Mouse (Mus musculus) MEL (cell line): ENCODE data around the gene Abcc3. TPM values are rescaled to one million over a fixed set of nuclear protein-coding genes. Genes with fewer than 3 reads are reported as not detected.

ENCODE experiments used
- DNase-seq: peaks from one replicate; pipeline ENCODE4 v3.0.0; 2011; ENCODE audit warnings: low read depth, low spot score
- H3K27ac ChIP-seq: 2 replicates; pipeline ENCODE4 v1.5.1; 2012; ENCODE audit warnings: low read depth, mild to moderate bottlenecking, control low read depth, low read length, moderate library complexity; ENCODE audit not compliant: control insufficient read depth
- H3K27me3 ChIP-seq, 2 experiments: fragments of 150-350 bp in 1 of 2; sonication (generic) in 1 of 2; 2 replicates each; pipeline ENCODE4 v1.6.1; 2012; ENCODE audit warnings: low read length in 2 of 2, mild to moderate bottlenecking in 2 of 2, improper control_type of control experiment in 1 of 2, moderate library complexity in 1 of 2; ENCODE audit not compliant: insufficient read depth in 2 of 2, control insufficient read depth in 1 of 2
- H3K36me3 ChIP-seq, 2 experiments: 2 replicates each; pipeline ENCODE4 v1.6.1; 2012 to 2014; ENCODE audit warnings: low read length in 2 of 2, improper control_type of control experiment in 1 of 2, inconsistent platforms in 1 of 2, mild to moderate bottlenecking in 1 of 2; ENCODE audit not compliant: insufficient read depth in 2 of 2, control insufficient read depth in 1 of 2
- H3K4me1 ChIP-seq, 2 experiments: fragments of 150-350 bp in 1 of 2; sonication (generic) in 1 of 2; 2 replicates each; pipeline ENCODE4 v1.6.1; 2012; ENCODE audit warnings: low read length in 2 of 2, improper control_type of control experiment in 1 of 2, mild to moderate bottlenecking in 1 of 2; ENCODE audit not compliant: insufficient read depth in 2 of 2, control insufficient read depth in 1 of 2
- H3K4me3 ChIP-seq, 2 experiments: fragments of 150-350 bp in 1 of 2; sonication (generic) in 1 of 2; 2 replicates each; pipeline ENCODE4 v1.5.1; 2012; ENCODE audit warnings: low read depth in 2 of 2, low read length in 2 of 2, mild to moderate bottlenecking in 2 of 2, moderate library complexity in 2 of 2, control low read depth in 1 of 2, improper control_type of control experiment in 1 of 2; ENCODE audit not compliant: control insufficient read depth in 1 of 2, insufficient read depth in 1 of 2
- H3K79me2 ChIP-seq: 2 replicates; pipeline ENCODE4 v1.6.1; 2012; ENCODE audit warnings: mild to moderate bottlenecking, low read length, moderate library complexity; ENCODE audit not compliant: control insufficient read depth, poor library complexity, insufficient read depth
- H3K9ac ChIP-seq: 2 replicates; pipeline ENCODE4 v1.6.1; 2012; ENCODE audit warnings: low read depth, mild to moderate bottlenecking, control low read depth, low read length, moderate library complexity; ENCODE audit not compliant: control insufficient read depth, poor library complexity, severe bottlenecking
- H3K9me3 ChIP-seq: fragments of 150-350 bp; sonication (generic); replicated peaks from 2 replicates; pipeline ENCODE4 v1.6.1; 2012; ENCODE audit warnings: mild to moderate bottlenecking, low read length, improper control_type of control experiment, moderate library complexity; ENCODE audit not compliant: insufficient read depth
- CTCF ChIP-seq, 3 experiments: IDR thresholded peaks in 2 of 3; conservative IDR thresholded peaks in 1 of 3; 2 replicates each; pipeline ENCODE4 v1.5.1; 2011 to 2012; ENCODE audit warnings: low read length in 3 of 3, low read depth in 2 of 3, mild to moderate bottlenecking in 2 of 3, improper control_type of control experiment in 1 of 3, inconsistent platforms in 1 of 3, mixed read lengths in 1 of 3, moderate library complexity in 1 of 3; ENCODE audit not compliant: control insufficient read depth in 1 of 3, insufficient read depth in 1 of 3, poor library complexity in 1 of 3, severe bottlenecking in 1 of 3
- E2F4 ChIP-seq: IDR thresholded peaks from 2 replicates; pipeline ENCODE4 v1.6.1; 2011; ENCODE audit warnings: low read depth, low read length, improper control_type of control experiment, borderline replicate concordance
- ELF1 ChIP-seq: IDR thresholded peaks from 2 replicates; pipeline ENCODE4 v1.6.1; 2014; ENCODE audit warnings: low read depth, mild to moderate bottlenecking, inconsistent platforms, low read length, improper control_type of control experiment, moderate library complexity
- ETS1 ChIP-seq: IDR thresholded peaks from 2 replicates; pipeline ENCODE4 v1.6.1; 2012; ENCODE audit warnings: low read depth, mild to moderate bottlenecking, inconsistent platforms, low read length, improper control_type of control experiment, moderate library complexity
- GABPA ChIP-seq: IDR thresholded peaks from 2 replicates; pipeline ENCODE4 v1.6.1; 2012; ENCODE audit warnings: low read depth, mild to moderate bottlenecking, inconsistent platforms, low read length, improper control_type of control experiment, moderate library complexity
- KAT2A ChIP-seq: conservative IDR thresholded peaks from 2 replicates; pipeline ENCODE4 v1.6.1; 2012; ENCODE audit warnings: low read depth, low read length, improper control_type of control experiment, inconsistent platforms
- MAFK ChIP-seq: IDR thresholded peaks from 2 replicates; pipeline ENCODE4 v1.6.1; 2011; ENCODE audit warnings: low read depth, mild to moderate bottlenecking, low read length, improper control_type of control experiment, borderline replicate concordance
- MAZ ChIP-seq: IDR thresholded peaks from 2 replicates; pipeline ENCODE4 v1.6.1; 2012; ENCODE audit warnings: low read depth, mild to moderate bottlenecking, inconsistent platforms, low read length, improper control_type of control experiment
- MYB ChIP-seq: IDR thresholded peaks from 2 replicates; pipeline ENCODE4 v1.6.1; 2011; ENCODE audit warnings: mild to moderate bottlenecking, low read depth, low read length, improper control_type of control experiment
- POLR2A ChIP-seq, 2 experiments: IDR thresholded peaks; 2 replicates each; pipeline ENCODE4 v1.6.1; 2011 to 2012; ENCODE audit warnings: low read length in 2 of 2, mild to moderate bottlenecking in 2 of 2, control low read depth in 1 of 2, improper control_type of control experiment in 1 of 2, low read depth in 1 of 2, moderate library complexity in 1 of 2; ENCODE audit not compliant: control insufficient read depth in 1 of 2, insufficient read depth in 1 of 2, poor library complexity in 1 of 2
- POLR2AphosphoS2 ChIP-seq: IDR thresholded peaks from 2 replicates; pipeline ENCODE4 v1.6.1; 2011; ENCODE audit warnings: low read length, improper control_type of control experiment
- POLR2AphosphoS5 ChIP-seq: IDR thresholded peaks from 2 replicates; pipeline ENCODE4 v1.6.1; 2012; ENCODE audit warnings: low read depth, borderline replicate concordance, mild to moderate bottlenecking, inconsistent platforms, low read length, moderate library complexity, mixed read lengths
- RAD21 ChIP-seq: IDR thresholded peaks from 2 replicates; pipeline ENCODE4 v1.6.1; 2011; ENCODE audit warnings: mild to moderate bottlenecking, low read depth, low read length, improper control_type of control experiment
- RCOR1 ChIP-seq: IDR thresholded peaks from 2 replicates; pipeline ENCODE4 v1.6.1; 2012; ENCODE audit warnings: low read depth, mild to moderate bottlenecking, inconsistent platforms, low read length, improper control_type of control experiment
- TBP ChIP-seq: IDR thresholded peaks from 2 replicates; pipeline ENCODE4 v1.8.0; 2011; ENCODE audit warnings: low read depth, low read length, improper control_type of control experiment
- USF1 ChIP-seq: IDR thresholded peaks from 2 replicates; pipeline ENCODE4 v1.6.1; 2014; ENCODE audit warnings: low read depth, mild to moderate bottlenecking, inconsistent platforms, low read length, improper control_type of control experiment, moderate library complexity
- USF2 ChIP-seq, 2 experiments: IDR thresholded peaks; 2 replicates each; pipeline ENCODE4 v1.6.1; 2011 to 2012; ENCODE audit warnings: improper control_type of control experiment in 2 of 2, low read length in 2 of 2, borderline replicate concordance in 1 of 2, inconsistent platforms in 1 of 2, low read depth in 1 of 2, mild to moderate bottlenecking in 1 of 2; ENCODE audit not compliant: insufficient read depth in 1 of 2
- ZKSCAN1 ChIP-seq: IDR thresholded peaks from 2 replicates; pipeline ENCODE4 v1.6.1; 2012; ENCODE audit warnings: low read depth, mild to moderate bottlenecking, inconsistent platforms, low read length, improper control_type of control experiment, moderate library complexity
- ZMIZ1 ChIP-seq: IDR thresholded peaks from 2 replicates; pipeline ENCODE4 v1.6.1; 2012; ENCODE audit warnings: low read depth, mild to moderate bottlenecking, inconsistent platforms, low read length, improper control_type of control experiment, moderate library complexity
- ZNF384 ChIP-seq: IDR thresholded peaks from 2 replicates; pipeline ENCODE4 v1.6.1; 2012; ENCODE audit warnings: low read depth, mild to moderate bottlenecking, inconsistent platforms, low read length, improper control_type of control experiment
- polyA plus RNA-seq, 2 experiments: library from polyadenylated mRNA; stranded (reverse) in 1 of 2; unstranded in 1 of 2; fragments of >175 nt in 1 of 2; fragments of >200 nt in 1 of 2; gene quantifications; 2 replicates each; pipeline versions ENCODE4 v1.2.1 to v1.2.4; 2012; ENCODE audit warnings: low replicate concordance in 2 of 2, low read depth in 1 of 2; ENCODE audit not compliant: insufficient read length in 2 of 2, insufficient read depth in 1 of 2, missing spikeins in 1 of 2
- total RNA-seq: library from RNA; depleted of rRNA; stranded (reverse); fragments of 300-350 nt; gene quantifications from 2 replicates; pipeline ENCODE4 v1.2.3, GENCODE M21; 2012

Gene Abcc3
- total and polyA plus RNA-seq, 3 experiments, result 0.27 to 0.29 TPM; not detected in 1

- no peaks in the 10 kb centered on the region for H3K27me3 ChIP-seq
- no peaks in the 10 kb centered on the region for H3K9me3 ChIP-seq
- H3K9ac ChIP-seq, result no peak overlapping the region
- no peaks in the 10 kb centered on the region for H3K79me2 ChIP-seq
- peaks cover 4 to 9% of the 10 kb centered on the region in 2 experiments for H3K36me3 ChIP-seq
- DNase-seq, result no peak
- H3K4me1 ChIP-seq, result peaks cover 4 to 11% of the 10 kb centered on the region in 2 experiments; a peak in 3 of 4 replicates
- TF ChIP-seq KAT2A, result no peak
- TF ChIP-seq ZKSCAN1, result no peak
- no peak for TF ChIP-seq POLR2A (IDR thresholded peaks at IDR 0.05; ENCODE audit: control insufficient read depth in 1 of 2, insufficient read depth in 1 of 2, low read depth in 1 of 2, low read length in 2 of 2, poor library complexity in 1 of 2)
- no peak for TF ChIP-seq ZNF384
- H3K27ac ChIP-seq, result no peak overlapping the region
- no peak overlapping the region for H3K4me3 ChIP-seq
Observed at GRCm38 (mm10) chr11:94338347-94338746, 54.5 kb downstream of the Abcc3 start.

DNA sequence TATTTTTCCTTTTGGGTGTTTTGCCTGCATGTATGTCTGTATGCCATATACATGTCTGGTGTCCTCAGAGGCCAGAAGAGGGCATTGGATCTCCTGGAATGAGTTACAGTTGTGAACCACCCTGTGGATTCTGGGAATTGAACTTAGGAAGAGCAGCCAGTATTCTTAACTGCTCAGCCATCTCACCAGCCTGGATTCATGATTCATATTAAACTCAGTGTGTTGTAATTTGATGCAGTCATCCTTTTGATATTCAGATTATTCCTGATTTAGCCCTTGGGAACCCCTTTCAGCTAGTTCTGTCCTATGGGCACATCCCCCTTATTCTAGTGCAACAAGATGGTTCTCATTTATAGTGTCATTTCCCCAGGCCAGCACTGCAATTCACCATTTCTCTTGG is 56.2 kb downstream of the Abcc3 start:
- Histone ChIP-seq H3K27ac (no peak overlapping the region), H3K79me2 (peaks cover 1% of the 10 kb centered on the region; the same call in 1 of the 2 replicates), H3K9ac (no peak overlapping the region), H3K4me1 (peaks cover 4 to 11% of the 10 kb centered on the region in 2 experiments; a peak in 3 of 4 replicates), H3K27me3 (no peaks in the 10 kb centered on the region), H3K9me3 (no peaks in the 10 kb centered on the region), H3K4me3 (no peak overlapping the region), H3K36me3 (peaks cover 4 to 14% of the 10 kb centered on the region in 2 experiments)
- DNase-seq, result no peak
- TF ChIP-seq E2F4, result no peak
- no peak for TF ChIP-seq MAZ
- TF ChIP-seq ELF1, result no peak
- TF ChIP-seq ETS1, result no peak
- no peak for TF ChIP-seq MAFK
- no peak for TF ChIP-seq USF1
- TF ChIP-seq CTCF (IDR thresholded peaks at IDR 0.05 in 2 of 3, conservative IDR thresholded peaks at IDR 0.05 in 1 of 3; ENCODE audit: control insufficient read depth in 1 of 3, insufficient read depth in 1 of 3, low read depth in 2 of 3, low read length in 3 of 3, poor library complexity in 1 of 3, severe bottlenecking in 1 of 3), result no peak
- TF ChIP-seq ZKSCAN1, result no peak
- TF ChIP-seq MYB, result no peak
- no peak for TF ChIP-seq POLR2AphosphoS2
- no peak for TF ChIP-seq POLR2AphosphoS5
- TF ChIP-seq RAD21, result no peak
- no peak for TF ChIP-seq GABPA
- no peak for TF ChIP-seq ZMIZ1
- TF ChIP-seq TBP, result no peak
- TF ChIP-seq USF2 (IDR thresholded peaks at IDR 0.05; ENCODE audit: borderline replicate concordance in 1 of 2, insufficient read depth in 1 of 2, low read depth in 1 of 2, low read length in 2 of 2), result no peak
- no peak for TF ChIP-seq RCOR1
